Mouse (Mus musculus): ENCODE measurements around the gene Polr2f. TPM values are rescaled to one million over a fixed set of nuclear protein-coding genes. Genes with fewer than 3 reads are reported as not detected.

Gene Polr2f
- polyA plus RNA-seq, 1 experiment from 2014 or later: 261 TPM

GRCm38 (mm10) chr15:79103264-79103663, 37.5 kb upstream of the Polr2f start:
- Histone ChIP-seq H3K9ac (replicated peaks; ENCODE audit: low read depth) (no peak overlapping the region), H3K9me3 (ENCODE audit: low read length) (no peaks in the 10 kb centered on the region), H3K27ac (ENCODE audit: low read length) (no peak overlapping the region), H3K27me3 (replicated peaks; ENCODE audit: insufficient read depth, low read length) (no peaks in the 10 kb centered on the region), H3K4me1 (ENCODE audit: insufficient read depth, low read depth, low read length) (peaks cover 15% of the 10 kb centered on the region), H3K4me2 (replicated peaks; ENCODE audit: low read depth, low read length) (no peak overlapping the region), H3K36me3 (ENCODE audit: insufficient read depth, low read length) (no peaks in the 10 kb centered on the region), H3K4me3 (ENCODE audit: low read depth, low read length) (no peak overlapping the region)
- DNase-seq (ENCODE audit: low spot score) (no peak), ATAC-seq (no peak)
- WGBS: 81% methylated on average over 10 of the region's 10 CpGs
- TF ChIP-seq EP300 (IDR thresholded peaks at IDR 0.05): no peak
- no peak for TF ChIP-seq CTCF (IDR thresholded peaks at IDR 0.05)

- peaks cover 17% of the 10 kb centered on the region; the same call in 1 of the 2 replicates for H3K4me1 ChIP-seq (ENCODE audit: insufficient read depth, low read depth, low read length)
- 53% methylated on average over 2 of the region's 2 CpGs for WGBS
- no peak overlapping the region for H3K27ac ChIP-seq (ENCODE audit: low read length)
- H3K4me3 ChIP-seq (ENCODE audit: low read depth, low read length): no peak overlapping the region
- ATAC-seq (no peak), DNase-seq (ENCODE audit: low spot score) (no peak)
- H3K27me3 ChIP-seq (replicated peaks; ENCODE audit: insufficient read depth, low read length): no peaks in the 10 kb centered on the region
- H3K9ac ChIP-seq (replicated peaks; ENCODE audit: low read depth): no peak overlapping the region
- H3K9me3 ChIP-seq (ENCODE audit: low read length): no peaks in the 10 kb centered on the region
- no peak overlapping the region for H3K4me2 ChIP-seq (replicated peaks; ENCODE audit: low read depth, low read length)
- TF ChIP-seq EP300 (IDR thresholded peaks at IDR 0.05) (no peak), CTCF (IDR thresholded peaks at IDR 0.05) (no peak)
- H3K36me3 ChIP-seq (ENCODE audit: insufficient read depth, low read length): no peaks in the 10 kb centered on the region
Observed at GRCm38 (mm10) chr15:79105804-79106203, 35.0 kb upstream of the Polr2f start.

GRCm38 (mm10) chr15:79107966-79108365, 32.8 kb upstream of the Polr2f start:
- TF ChIP-seq CTCF (IDR thresholded peaks at IDR 0.05): no peak
- no peak for TF ChIP-seq EP300 (IDR thresholded peaks at IDR 0.05)
- DNase-seq (ENCODE audit: low spot score) (peak; percentile 61), ATAC-seq (peak; percentile 30)
- Histone ChIP-seq H3K4me2 (replicated peaks; ENCODE audit: low read depth, low read length) (peak overlapping the region; percentile 97), H3K4me3 (ENCODE audit: low read depth, low read length) (peak overlapping the region; percentile 84; the same call in 1 of the 2 replicates), H3K9ac (replicated peaks; ENCODE audit: low read depth) (peak overlapping the region; percentile 82), H3K4me1 (ENCODE audit: insufficient read depth, low read depth, low read length) (peaks cover 23% of the 10 kb centered on the region; the same call in 1 of the 2 replicates), H3K27ac (ENCODE audit: low read length) (peak overlapping the region; percentile 91), H3K36me3 (ENCODE audit: insufficient read depth, low read length) (no peaks in the 10 kb centered on the region), H3K9me3 (ENCODE audit: low read length) (no peaks in the 10 kb centered on the region), H3K27me3 (replicated peaks; ENCODE audit: insufficient read depth, low read length) (no peaks in the 10 kb centered on the region)
- WGBS: 26% methylated on average over 7 of the region's 7 CpGs

- under 1% methylated on average over 64 of the region's 85 CpGs for WGBS
Observed at GRCm38 (mm10) chr15:79108421-79109320, 32.1 kb upstream of the Polr2f start, which contains the start of gene Micall1. TSS of gene Micall1 (plus strand) at chr15:79108898.

GRCm38 (mm10) chr15:79109321-79109934, 31.4 kb upstream of the Polr2f start:
- peak overlapping the region; percentile 91 for H3K27ac ChIP-seq (ENCODE audit: low read length)
- peaks cover 23% of the 10 kb centered on the region; the same call in 1 of the 2 replicates for H3K4me1 ChIP-seq (ENCODE audit: insufficient read depth, low read depth, low read length)
- peak overlapping the region; percentile 97 for H3K4me2 ChIP-seq (replicated peaks; ENCODE audit: low read depth, low read length)
- peak; percentile 47 for ATAC-seq
- DNase-seq (ENCODE audit: low spot score): no peak
- TF ChIP-seq CTCF (IDR thresholded peaks at IDR 0.05) (no peak), EP300 (IDR thresholded peaks at IDR 0.05) (no peak)
- H3K36me3 ChIP-seq (ENCODE audit: insufficient read depth, low read length): no peaks in the 10 kb centered on the region
- H3K9ac ChIP-seq (replicated peaks; ENCODE audit: low read depth): peak overlapping the region; percentile 82
- no peaks in the 10 kb centered on the region for H3K27me3 ChIP-seq (replicated peaks; ENCODE audit: insufficient read depth, low read length)
- H3K9me3 ChIP-seq (ENCODE audit: low read length): no peaks in the 10 kb centered on the region
- WGBS: under 1% methylated on average over 20 of the region's 46 CpGs
- H3K4me3 ChIP-seq (ENCODE audit: low read depth, low read length): peak overlapping the region; percentile 84

More at GRCm38 (mm10) chr15:79108421-79109320, 32.1 kb upstream of the Polr2f start, which contains the start of gene Micall1:
- Histone ChIP-seq H3K27ac (ENCODE audit: low read length) (peak within 1 kb of the TSS; percentile 91), H3K27me3 (replicated peaks; ENCODE audit: insufficient read depth, low read length) (no peaks in the 10 kb centered on the region), H3K4me3 (ENCODE audit: low read depth, low read length) (peak within 1 kb of the TSS; percentile 84), H3K36me3 (ENCODE audit: insufficient read depth, low read length) (no peaks in the 10 kb centered on the region), H3K4me1 (ENCODE audit: insufficient read depth, low read depth, low read length) (peaks cover 23% of the 10 kb centered on the region; the same call in 1 of the 2 replicates), H3K4me2 (replicated peaks; ENCODE audit: low read depth, low read length) (peak within 1 kb of the TSS; percentile 97), H3K9ac (replicated peaks; ENCODE audit: low read depth) (peak within 1 kb of the TSS; percentile 82), H3K9me3 (ENCODE audit: low read length) (no peaks in the 10 kb centered on the region)
- ATAC-seq: peak; percentile 90
- peak; percentile 84 for DNase-seq (ENCODE audit: low spot score)
- TF ChIP-seq EP300 (IDR thresholded peaks at IDR 0.05) (no peak), CTCF (IDR thresholded peaks at IDR 0.05) (no peak)

GRCm38 (mm10) chr15:79110031-79110430, 30.8 kb upstream of the Polr2f start:
- no peak for DNase-seq (ENCODE audit: low spot score)
- 19% methylated on average over 9 of the region's 9 CpGs for WGBS
- H3K36me3 ChIP-seq (ENCODE audit: insufficient read depth, low read length): peaks cover 5% of the 10 kb centered on the region; the same call in 1 of the 2 replicates
- peak overlapping the region; percentile 84 for H3K4me3 ChIP-seq (ENCODE audit: low read depth, low read length)
- H3K9me3 ChIP-seq (ENCODE audit: low read length): no peaks in the 10 kb centered on the region
- ATAC-seq: no peak
- peak overlapping the region; percentile 82; the same call in 1 of the 2 replicates for H3K9ac ChIP-seq (replicated peaks; ENCODE audit: low read depth)
- H3K27ac ChIP-seq (ENCODE audit: low read length): no peak overlapping the region
- H3K4me1 ChIP-seq (ENCODE audit: insufficient read depth, low read depth, low read length): peaks cover 23% of the 10 kb centered on the region; the same call in 1 of the 2 replicates
- H3K27me3 ChIP-seq (replicated peaks; ENCODE audit: insufficient read depth, low read length): no peaks in the 10 kb centered on the region
- no peak for TF ChIP-seq CTCF (IDR thresholded peaks at IDR 0.05)
- no peak for TF ChIP-seq EP300 (IDR thresholded peaks at IDR 0.05)
- H3K4me2 ChIP-seq (replicated peaks; ENCODE audit: low read depth, low read length): peak overlapping the region; percentile 97

Measured in lung, postnatal 0 days (tissue).